Mouse (Mus musculus) layer of hippocampus, postnatal 14 days (tissue): ENCODE data around the gene Nol11. TPM values are rescaled to one million over a fixed set of nuclear protein-coding genes. Genes with fewer than 3 reads are reported as not detected.

Experiments used
- total RNA-seq, 2 experiments: library from RNA; stranded (reverse); gene quantifications; 2 replicates each; pipeline ENCODE4 v1.2.3; 2021

The Nol11 gene
- total RNA-seq, 2 experiments from 2014 or later, result 22.2 to 23.8 TPM

Other genes starting within 250 kb of the Nol11 start
- gene Kpna2, start 189.8 kb downstream of the Nol11 start, total RNA-seq, result 10 to 100 TPM; 27.9 to 28.7 TPM
- gene 1810010H24Rik, start 163.7 kb downstream of the Nol11 start, total RNA-seq, result 1 to 10 TPM; 4.2 to 5.2 TPM
- 10 to 100 TPM; 62.7 to 68.0 TPM for gene Bptf, start 57.3 kb downstream of the Nol11 start, total RNA-seq